Mouse (Mus musculus) left cerebral cortex, postnatal 4 days (tissue): ENCODE measurements at regions not wholly inside any gene's neighbourhood (a gene's known extent, or its start where the extent isn't known, plus 50 kb on each side); places are given as distances from the start of the nearest gene placed in this dataset.
A peak's percentile ranks its signal among the peaks of the same experiment; 100 is the strongest.
"Not testable (repeated sequence)": the region's sequence is repeated elsewhere in the genome, so short reads cannot be mapped to it uniquely, and the experiment has no call there.

ENCODE experiments used
- DNase-seq: peaks from one replicate; pipeline ENCODE4 v3.0.0-alpha.2; 2022
- intact Hi-C: fragments of 180-260 bp; cut with DNase I; formaldehyde crosslinking; loops from one replicate; pipeline ENCODE4 v1.15.1; 2025

GRCm38 (mm10) chrX:35683332-35683731 is 205.3 kb upstream of the Dock11 start:
- intact Hi-C loops: not testable (repeated sequence)
- peak; percentile 0 for DNase-seq
